Mouse (Mus musculus): ENCODE measurements at regions not wholly inside any gene's neighbourhood (a gene's known extent, or its start where the extent isn't known, plus 50 kb on each side); places are given as distances from the start of the nearest gene placed in this dataset.
"Not testable (repeated sequence)": the region's sequence is repeated elsewhere in the genome, so short reads cannot be mapped to it uniquely, and the experiment has no call there.

GRCm38 (mm10) chr5:52015786-52016185 is 174.5 kb downstream of the Dhx15 start:
- no peak for DNase-seq (ENCODE audit: low read depth)

- DNase-seq (ENCODE audit: low read depth) = no peak
These were observed 179.9 kb downstream of the Dhx15 start for GRCm38 (mm10) chr5:52010426-52010825.

- DNase-seq (ENCODE audit: low read depth) = no peak
These were observed 181.4 kb downstream of the Dhx15 start for GRCm38 (mm10) chr5:52008942-52009341.

- DNase-seq (ENCODE audit: low read depth) = no peak
These were observed 183.5 kb downstream of the Dhx15 start for GRCm38 (mm10) chr5:52006843-52007242.

- DNase-seq (ENCODE audit: low read depth) = no peak
These were observed 199.3 kb downstream of the Dhx15 start for GRCm38 (mm10) chr5:51990847-51991610.

GRCm38 (mm10) chr5:51989396-51989795 is 200.9 kb downstream of the Dhx15 start:
- no peak for DNase-seq (ENCODE audit: low read depth)

- no peak for DNase-seq (ENCODE audit: low read depth)
These were observed 201.4 kb downstream of the Dhx15 start for GRCm38 (mm10) chr5:51988913-51989312.

- DNase-seq (ENCODE audit: low read depth) = no peak
These were observed 205.3 kb downstream of the Dhx15 start for GRCm38 (mm10) chr5:51984966-51985365.

- no peak for DNase-seq (ENCODE audit: low read depth)
These were observed 207.5 kb downstream of the Dhx15 start for GRCm38 (mm10) chr5:51982780-51983179.

- DNase-seq (ENCODE audit: low read depth) = no peak
These were observed 209.4 kb downstream of the Dhx15 start for GRCm38 (mm10) chr5:51980901-51981300.

- DNase-seq (ENCODE audit: low read depth) = no peak
These were observed 237.8 kb downstream of the Dhx15 start for GRCm38 (mm10) chr5:51952499-51952898.

GRCm38 (mm10) chr5:51949996-51950395 is 240.3 kb downstream of the Dhx15 start:
- DNase-seq (ENCODE audit: low read depth) = no peak

GRCm38 (mm10) chr5:51946062-51946461 is 244.3 kb downstream of the Dhx15 start:
- no peak for DNase-seq (ENCODE audit: low read depth)

GRCm38 (mm10) chr5:51941925-51942291 is 248.4 kb downstream of the Dhx15 start:
- not testable (repeated sequence) for DNase-seq (ENCODE audit: low read depth)

- no peak for DNase-seq (ENCODE audit: low read depth)
These were observed 248.9 kb downstream of the Dhx15 start for GRCm38 (mm10) chr5:51941255-51941924.

GRCm38 (mm10) chr5:51938845-51939244 is 251.5 kb downstream of the Dhx15 start:
- no peak for DNase-seq (ENCODE audit: low read depth)

- no peak for DNase-seq (ENCODE audit: low read depth)
These were observed 253.0 kb downstream of the Dhx15 start for GRCm38 (mm10) chr5:51937320-51937719.

- no peak for DNase-seq (ENCODE audit: low read depth)
These were observed 254.6 kb downstream of the Dhx15 start for GRCm38 (mm10) chr5:51935391-51936354.

GRCm38 (mm10) chr5:51934910-51935309 is 255.4 kb downstream of the Dhx15 start:
- DNase-seq (ENCODE audit: low read depth) = no peak

- DNase-seq (ENCODE audit: low read depth) = no peak
These were observed 257.0 kb downstream of the Dhx15 start for GRCm38 (mm10) chr5:51933331-51933730.

- no peak for DNase-seq (ENCODE audit: low read depth)
These were observed 259.9 kb downstream of the Dhx15 start for GRCm38 (mm10) chr5:51930416-51930815.

GRCm38 (mm10) chr5:51928801-51929200 is 261.5 kb downstream of the Dhx15 start:
- DNase-seq (ENCODE audit: low read depth) = no peak

Measured in induced T-regulatory cell, adult 2 months (primary cell).